Mouse (Mus musculus) kidney, embryonic 16.5 days (tissue): Measurements from ENCODE around the gene Dnajc8. TPM values are rescaled to one million over a fixed set of nuclear protein-coding genes. Genes with fewer than 3 reads are reported as not detected.
"Not testable (repeated sequence)": the region's sequence is repeated elsewhere in the genome, so short reads cannot be mapped to it uniquely, and the experiment has no call there.

Source experiments
- ATAC-seq: fragments of 200-750 bp; cut with Nextera tagmentation; 2 replicates; pipeline ENCODE4 v1.8.0; 2017; ENCODE audit warnings: moderate TSS enrichment; ENCODE audit not compliant: low FRiP score, low TSS enrichment
- H3K27ac ChIP-seq: fragments of 300-500 bp; sonication (generic); 2 replicates; pipeline ENCODE4 v1.5.1; 2014; ENCODE audit warnings: low read length
- H3K27me3 ChIP-seq: fragments of 300-500 bp; sonication (generic); 2 replicates; pipeline ENCODE4 v1.6.1; 2014; ENCODE audit warnings: low read length, control low read depth, mixed read lengths; ENCODE audit not compliant: insufficient read depth
- H3K36me3 ChIP-seq: fragments of 300-500 bp; sonication (generic); 2 replicates; pipeline ENCODE4 v1.6.1; 2014; ENCODE audit warnings: low read length, control low read depth, mixed read lengths; ENCODE audit not compliant: insufficient read depth
- H3K4me1 ChIP-seq: fragments of 300-500 bp; sonication (generic); 2 replicates; pipeline ENCODE4 v1.6.1; 2014; ENCODE audit warnings: low read length, control low read depth, mixed read lengths; ENCODE audit not compliant: insufficient read depth
- H3K4me2 ChIP-seq: fragments of 300-500 bp; sonication (generic); replicated peaks from 2 replicates; pipeline ENCODE4 v1.6.1; 2014; ENCODE audit warnings: low read depth, low read length
- H3K4me3 ChIP-seq: fragments of 300-500 bp; sonication (generic); 2 replicates; pipeline ENCODE4 v1.5.1; 2014; ENCODE audit warnings: mild to moderate bottlenecking, low read length
- H3K9ac ChIP-seq: fragments of 300-500 bp; sonication (generic); replicated peaks from 2 replicates; pipeline ENCODE4 v1.6.1; 2014; ENCODE audit warnings: low read length
- H3K9me3 ChIP-seq: fragments of 300-500 bp; sonication (generic); 2 replicates; pipeline ENCODE4 v1.6.1; 2016; ENCODE audit warnings: low read length, control low read depth
- WGBS: fragments of 180-500 bp; shearing (Covaris S2); extraction: QIAGEN DNeasy Blood & Tissue Kit; methylation state at CpG from one replicate; pipeline ENCODE4 v1.1.7; 2014; 5-methylcytosine and 5-hydroxymethylcytosine counted together
- polyA plus RNA-seq: library from polyadenylated mRNA; unstranded; fragments of >200 nt; fragmentation: Nextera tagmentation; extraction: Ambion mirVana; gene quantifications from 2 replicates; pipeline ENCODE4 v1.2.1, GENCODE M21; 2015

Dnajc8 gene
- polyA plus RNA-seq, 1 experiment from 2014 or later, result 159 TPM

- WGBS, result 84% methylated on average over 2 of the region's 2 CpGs
- Histone ChIP-seq H3K27me3 (no peaks in the 10 kb centered on the region), H3K4me1 (no peaks in the 10 kb centered on the region), H3K9ac (no peak overlapping the region), H3K9me3 (no peaks in the 10 kb centered on the region; the same call in 1 of the 2 replicates), H3K27ac (no peak overlapping the region), H3K4me3 (no peak overlapping the region), H3K4me2 (no peak overlapping the region), H3K36me3 (no peaks in the 10 kb centered on the region)
- ATAC-seq, result no peak
These were observed 49.6 kb downstream of the Dnajc8 start for GRCm38 (mm10) chr4:132584975-132585374.

GRCm38 (mm10) chr4:132586282-132586681 lies 50.9 kb downstream of the Dnajc8 start:
- Histone ChIP-seq H3K36me3 (no peaks in the 10 kb centered on the region), H3K27ac (no peak overlapping the region), H3K9me3 (no peaks in the 10 kb centered on the region), H3K27me3 (no peaks in the 10 kb centered on the region), H3K4me3 (no peak overlapping the region), H3K9ac (no peak overlapping the region), H3K4me1 (no peaks in the 10 kb centered on the region), H3K4me2 (no peak overlapping the region)
- ATAC-seq, result no peak
- WGBS, result 94% methylated on average over 4 of the region's 4 CpGs

- Histone ChIP-seq H3K36me3 (no peaks in the 10 kb centered on the region), H3K27me3 (no peaks in the 10 kb centered on the region), H3K27ac (no peak overlapping the region), H3K9me3 (no peaks in the 10 kb centered on the region), H3K4me3 (no peak overlapping the region), H3K4me2 (no peak overlapping the region), H3K4me1 (no peaks in the 10 kb centered on the region), H3K9ac (no peak overlapping the region)
- ATAC-seq, result no peak
- 67% methylated on average over 3 of the region's 3 CpGs for WGBS
These were observed 53.2 kb downstream of the Dnajc8 start for GRCm38 (mm10) chr4:132588512-132588911.

GRCm38 (mm10) chr4:132590642-132591041 lies 55.3 kb downstream of the Dnajc8 start:
- Histone ChIP-seq H3K4me3 (no peak overlapping the region), H3K9ac (no peak overlapping the region), H3K27me3 (no peaks in the 10 kb centered on the region), H3K36me3 (no peaks in the 10 kb centered on the region), H3K9me3 (no peaks in the 10 kb centered on the region), H3K27ac (no peak overlapping the region), H3K4me2 (no peak overlapping the region), H3K4me1 (no peaks in the 10 kb centered on the region)
- ATAC-seq, result no peak
- 79% methylated on average over 10 of the region's 10 CpGs for WGBS

DNA sequence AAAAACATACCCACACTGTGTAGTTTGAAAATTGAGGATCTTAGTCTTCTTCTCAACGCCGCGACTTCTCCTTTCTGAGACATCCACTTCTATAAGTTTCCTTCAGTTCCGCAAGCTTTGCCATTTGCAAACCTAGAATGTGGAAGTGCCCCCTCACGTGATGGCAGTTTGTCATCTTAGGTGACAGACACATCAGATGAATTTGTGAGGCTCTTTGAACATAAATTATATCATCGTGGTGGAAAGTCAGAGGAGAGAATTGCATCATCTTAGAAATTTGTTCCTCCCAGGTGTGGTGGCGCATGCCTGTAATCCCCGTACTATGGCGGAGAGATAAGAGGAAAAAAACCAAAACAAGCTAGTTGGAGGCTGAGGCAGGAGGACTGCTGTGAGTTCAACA lies 57.6 kb downstream of the Dnajc8 start:
- no peak overlapping the region for H3K9ac ChIP-seq
- 88% methylated on average over 9 of the region's 9 CpGs for WGBS
- H3K4me1 ChIP-seq, result no peaks in the 10 kb centered on the region
- no peak overlapping the region for H3K4me2 ChIP-seq
- H3K9me3 ChIP-seq, result no peaks in the 10 kb centered on the region
- ATAC-seq, result no peak
- H3K27ac ChIP-seq, result no peak overlapping the region
- H3K36me3 ChIP-seq, result no peaks in the 10 kb centered on the region
- H3K27me3 ChIP-seq, result no peaks in the 10 kb centered on the region
- no peak overlapping the region for H3K4me3 ChIP-seq

- H3K9ac ChIP-seq, result no peak overlapping the region
- H3K4me3 ChIP-seq, result no peak overlapping the region
- H3K9me3 ChIP-seq, result no peaks in the 10 kb centered on the region
- H3K4me2 ChIP-seq, result no peak overlapping the region
- 51% methylated on average over 4 of the region's 4 CpGs for WGBS
- ATAC-seq, result no peak
- H3K27me3 ChIP-seq, result no peaks in the 10 kb centered on the region
- H3K4me1 ChIP-seq, result no peaks in the 10 kb centered on the region
- H3K27ac ChIP-seq, result no peak overlapping the region
- no peaks in the 10 kb centered on the region for H3K36me3 ChIP-seq
These were observed 58.8 kb downstream of the Dnajc8 start for GRCm38 (mm10) chr4:132594191-132594590.

- WGBS, result 79% methylated on average over 2 of the region's 2 CpGs
- no peaks in the 10 kb centered on the region for H3K36me3 ChIP-seq
- no peak overlapping the region for H3K9ac ChIP-seq
- no peak for ATAC-seq
- no peaks in the 10 kb centered on the region for H3K4me1 ChIP-seq
- H3K9me3 ChIP-seq, result no peaks in the 10 kb centered on the region
- H3K27me3 ChIP-seq, result no peaks in the 10 kb centered on the region
- no peak overlapping the region for H3K4me3 ChIP-seq
- H3K27ac ChIP-seq, result no peak overlapping the region
- H3K4me2 ChIP-seq, result no peak overlapping the region
These were observed 63.5 kb downstream of the Dnajc8 start for GRCm38 (mm10) chr4:132598861-132599260.

GRCm38 (mm10) chr4:132599764-132600163 lies 64.4 kb downstream of the Dnajc8 start:
- Histone ChIP-seq H3K27me3 (no peaks in the 10 kb centered on the region), H3K27ac (no peak overlapping the region), H3K4me2 (no peak overlapping the region), H3K9ac (no peak overlapping the region), H3K36me3 (no peaks in the 10 kb centered on the region), H3K4me1 (no peaks in the 10 kb centered on the region), H3K9me3 (no peaks in the 10 kb centered on the region), H3K4me3 (no peak overlapping the region)
- no peak for ATAC-seq
- WGBS, result 69% methylated on average over 3 of the region's 3 CpGs

- no peak overlapping the region for H3K27ac ChIP-seq
- ATAC-seq, result no peak
- no peaks in the 10 kb centered on the region for H3K36me3 ChIP-seq
- no peak overlapping the region for H3K9ac ChIP-seq
- H3K4me3 ChIP-seq, result no peak overlapping the region
- no peaks in the 10 kb centered on the region for H3K27me3 ChIP-seq
- 80% methylated on average over 6 of the region's 6 CpGs for WGBS
- no peak overlapping the region for H3K4me2 ChIP-seq
- no peaks in the 10 kb centered on the region for H3K4me1 ChIP-seq
- no peaks in the 10 kb centered on the region for H3K9me3 ChIP-seq
These were observed 65.1 kb downstream of the Dnajc8 start for GRCm38 (mm10) chr4:132600465-132600864.

DNA sequence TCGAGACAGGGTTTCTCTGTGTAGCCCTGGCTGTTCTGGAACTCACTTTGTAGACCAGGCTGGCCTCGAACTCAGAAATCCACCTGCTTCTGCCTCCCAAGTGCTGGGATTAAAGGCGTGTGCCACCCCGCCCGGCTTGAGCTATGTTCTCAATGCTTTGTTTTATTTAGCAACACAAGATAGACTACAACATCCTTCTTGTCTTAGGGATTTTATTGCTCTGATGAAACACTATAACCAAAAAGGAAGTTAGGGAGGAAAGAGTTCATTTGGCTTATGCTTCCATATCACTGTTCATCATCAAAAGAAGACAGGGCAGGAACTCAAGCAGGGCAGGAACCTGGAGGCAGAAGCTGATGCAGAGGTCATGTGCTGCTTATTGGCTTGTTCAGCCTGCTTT lies 65.9 kb downstream of the Dnajc8 start:
- H3K27me3 ChIP-seq, ATAC-seq, H3K4me1 ChIP-seq, H3K9me3 ChIP-seq, H3K9ac ChIP-seq, H3K36me3 ChIP-seq, H3K27ac ChIP-seq, H3K4me2 ChIP-seq, H3K4me3 ChIP-seq: not testable (repeated sequence)
- WGBS, result 76% methylated on average over 5 of the region's 5 CpGs
